Mouse (Mus musculus): ENCODE results near the gene Fas.

- TF ChIP-seq POLR2A (IDR thresholded peaks at IDR 0.05; ENCODE audit: borderline replicate concordance, extremely low read depth, low read depth, low read length) (no peak), CTCF (IDR thresholded peaks at IDR 0.05; ENCODE audit: insufficient read depth, low read length) (no peak)
Measured at GRCm38 (mm10) chr19:34273073-34273472, 17.4 kb upstream of the Fas start.

All from lung, adult 2 months (tissue).